Mouse (Mus musculus): ENCODE measurements at regions not wholly inside any gene's neighbourhood (a gene's known extent, or its start where the extent isn't known, plus 50 kb on each side); places are given as distances from the start of the nearest gene placed in this dataset.

DNA sequence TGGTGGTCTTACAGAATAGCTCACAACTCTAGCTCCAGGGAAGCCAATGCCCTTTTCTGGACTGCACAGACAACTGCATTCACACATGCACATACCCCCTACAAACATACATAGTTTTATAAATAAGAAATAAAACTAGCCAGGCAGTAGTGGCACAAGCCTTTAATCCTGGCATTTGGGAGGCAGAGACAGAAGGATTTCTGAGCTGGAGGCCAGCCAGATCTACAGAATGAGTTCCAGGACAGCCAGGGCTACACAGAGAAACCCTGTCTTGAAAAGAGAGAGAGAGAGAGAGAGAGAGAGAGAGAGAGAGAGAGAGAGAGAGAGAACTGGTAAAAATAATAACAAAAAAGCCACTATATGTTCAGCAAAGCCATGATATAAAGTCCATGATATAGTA lies 143.5 kb upstream of the Tbl1x start:
- Histone ChIP-seq H3K27me3 (ENCODE audit: control insufficient read depth, insufficient read depth, low read length) (no peaks in the 10 kb centered on the region), H3K36me3 (ENCODE audit: control insufficient read depth, insufficient read depth, low read length) (no peaks in the 10 kb centered on the region), H3K27ac (ENCODE audit: control insufficient read depth, insufficient read depth, low read length) (no peak overlapping the region), H3K4me3 (ENCODE audit: control insufficient read depth, insufficient read depth, low read length) (no peak overlapping the region), H3K4me1 (replicated peaks; ENCODE audit: control insufficient read depth, insufficient read depth, low read length) (no peaks in the 10 kb centered on the region)
- no peak for DNase-seq
- TF ChIP-seq POLR2A (IDR thresholded peaks at IDR 0.05; ENCODE audit: control insufficient read depth, extremely low read depth, insufficient read depth, low read length, poor library complexity), result no peak
- no peak for TF ChIP-seq CTCF (IDR thresholded peaks at IDR 0.05; ENCODE audit: borderline replicate concordance, control insufficient read depth, extremely low read depth, insufficient read depth, low read length, poor library complexity)

DNA sequence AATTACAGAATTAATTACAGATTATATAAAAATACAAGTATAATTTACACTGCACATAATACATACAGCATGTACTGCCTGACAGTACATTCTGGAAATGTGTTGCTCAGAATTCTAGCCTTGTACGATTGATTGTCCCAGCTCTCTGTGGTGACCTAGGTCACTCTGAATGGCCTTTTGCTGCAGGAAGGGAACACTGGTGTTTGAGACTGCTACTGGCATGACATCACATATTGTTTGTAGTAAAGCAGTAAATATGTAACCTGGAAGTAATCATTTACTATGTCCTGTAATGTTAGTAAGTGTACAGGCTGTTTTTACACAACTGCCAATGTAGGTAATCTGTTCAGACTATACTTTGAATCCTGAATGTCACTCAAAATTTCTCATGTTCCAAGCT lies 123.5 kb upstream of the Tbl1x start:
- Histone ChIP-seq H3K4me1 (replicated peaks; ENCODE audit: control insufficient read depth, insufficient read depth, low read length) (no peaks in the 10 kb centered on the region), H3K27me3 (ENCODE audit: control insufficient read depth, insufficient read depth, low read length) (no peaks in the 10 kb centered on the region), H3K4me3 (ENCODE audit: control insufficient read depth, insufficient read depth, low read length) (no peak overlapping the region), H3K27ac (ENCODE audit: control insufficient read depth, insufficient read depth, low read length) (no peak overlapping the region), H3K36me3 (ENCODE audit: control insufficient read depth, insufficient read depth, low read length) (no peaks in the 10 kb centered on the region)
- TF ChIP-seq POLR2A (IDR thresholded peaks at IDR 0.05; ENCODE audit: control insufficient read depth, extremely low read depth, insufficient read depth, low read length, poor library complexity), result no peak
- TF ChIP-seq CTCF (IDR thresholded peaks at IDR 0.05; ENCODE audit: borderline replicate concordance, control insufficient read depth, extremely low read depth, insufficient read depth, low read length, poor library complexity), result no peak
- DNase-seq, result no peak
- WGBS, result 100% methylated on average over 1 of the region's 1 CpGs

DNA sequence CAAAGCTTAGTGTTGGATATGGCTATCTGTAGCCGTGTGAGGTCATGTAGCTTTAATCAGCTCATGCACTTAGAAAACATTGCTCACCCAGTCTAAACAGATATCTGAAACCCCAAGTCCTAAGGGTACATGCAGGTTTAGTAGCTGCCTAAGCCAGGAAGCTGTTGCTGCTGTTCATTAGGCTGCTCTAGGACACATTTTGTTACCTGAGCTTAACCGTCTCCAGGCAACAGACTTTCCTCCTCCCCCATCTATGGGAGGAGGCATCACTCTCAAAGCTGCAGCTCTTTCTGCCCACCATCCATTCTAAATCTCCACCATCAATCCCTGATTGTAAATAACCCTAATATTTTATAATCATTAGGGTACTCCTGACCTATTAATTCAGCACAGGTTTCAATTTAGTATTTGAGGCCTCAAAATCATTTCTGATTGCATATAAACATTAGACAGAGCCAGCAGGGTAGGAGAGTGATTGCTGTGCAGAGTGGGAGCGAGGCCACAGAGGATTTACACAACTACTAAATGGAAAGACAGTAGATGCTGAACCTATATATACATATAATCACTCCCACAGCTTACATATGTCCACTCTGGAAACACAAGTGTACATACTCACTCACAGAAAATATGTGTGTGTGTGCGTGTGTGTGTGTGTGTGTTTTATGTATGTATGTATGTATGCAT lies 118.9 kb upstream of the Tbl1x start:
- TF ChIP-seq CTCF (IDR thresholded peaks at IDR 0.05; ENCODE audit: borderline replicate concordance, control insufficient read depth, extremely low read depth, insufficient read depth, low read length, poor library complexity) (no peak), POLR2A (IDR thresholded peaks at IDR 0.05; ENCODE audit: control insufficient read depth, extremely low read depth, insufficient read depth, low read length, poor library complexity) (no peak)
- Histone ChIP-seq H3K36me3 (ENCODE audit: control insufficient read depth, insufficient read depth, low read length) (no peaks in the 10 kb centered on the region), H3K27me3 (ENCODE audit: control insufficient read depth, insufficient read depth, low read length) (no peaks in the 10 kb centered on the region), H3K4me3 (ENCODE audit: control insufficient read depth, insufficient read depth, low read length) (no peak overlapping the region), H3K27ac (ENCODE audit: control insufficient read depth, insufficient read depth, low read length) (no peak overlapping the region), H3K4me1 (replicated peaks; ENCODE audit: control insufficient read depth, insufficient read depth, low read length) (no peaks in the 10 kb centered on the region)
- DNase-seq, result no peak
- WGBS, result 94% methylated on average over 4 of the region's 4 CpGs

DNA sequence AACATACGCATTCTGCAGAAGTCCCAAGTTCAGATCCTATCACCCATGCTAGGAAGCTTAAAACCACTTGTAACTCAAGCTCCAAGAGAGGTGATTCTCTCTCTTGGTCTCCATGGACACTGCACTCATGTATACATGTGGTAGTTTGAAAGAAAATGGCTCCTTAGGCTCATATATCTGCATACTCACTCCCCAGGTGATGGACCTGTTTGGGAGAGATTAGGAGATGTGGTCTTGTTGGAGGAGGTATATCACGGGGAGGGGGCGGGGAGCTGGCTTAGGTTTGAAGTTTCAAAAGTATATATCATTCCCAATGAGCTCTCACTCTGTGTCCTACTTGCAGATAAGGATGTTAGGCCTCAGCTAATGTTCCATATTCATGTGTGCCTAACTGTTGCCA lies 103.9 kb upstream of the Tbl1x start:
- TF ChIP-seq CTCF (IDR thresholded peaks at IDR 0.05; ENCODE audit: borderline replicate concordance, control insufficient read depth, extremely low read depth, insufficient read depth, low read length, poor library complexity), result no peak
- no peak for TF ChIP-seq POLR2A (IDR thresholded peaks at IDR 0.05; ENCODE audit: control insufficient read depth, extremely low read depth, insufficient read depth, low read length, poor library complexity)
- 91% methylated on average over 3 of the region's 3 CpGs for WGBS

DNA sequence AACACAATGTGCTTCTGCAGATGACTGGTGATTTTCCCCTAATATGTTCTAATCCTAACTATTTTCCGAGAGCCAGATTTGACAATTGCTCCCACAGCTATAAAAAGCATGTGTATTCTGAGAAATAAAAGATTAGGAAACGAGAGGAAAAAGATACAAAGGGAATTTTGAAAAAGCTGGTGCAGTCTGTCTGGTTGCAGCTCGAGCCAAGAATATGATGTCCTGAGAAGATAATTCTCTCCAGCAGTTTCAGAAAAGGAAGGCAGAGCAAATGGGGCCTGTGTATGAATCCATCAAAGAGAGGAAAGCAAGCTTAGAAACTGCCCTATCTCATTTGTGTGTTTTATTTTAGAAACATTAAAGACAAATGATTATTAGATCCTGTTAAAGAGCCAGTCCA lies 102.9 kb upstream of the Tbl1x start:
- H3K27me3 ChIP-seq (ENCODE audit: control insufficient read depth, insufficient read depth, low read length), result no peaks in the 10 kb centered on the region
- no peak for DNase-seq
- no peak overlapping the region for H3K4me3 ChIP-seq (ENCODE audit: control insufficient read depth, insufficient read depth, low read length)
- 89% methylated on average over 3 of the region's 3 CpGs for WGBS
- TF ChIP-seq POLR2A (IDR thresholded peaks at IDR 0.05; ENCODE audit: control insufficient read depth, extremely low read depth, insufficient read depth, low read length, poor library complexity) (no peak), CTCF (IDR thresholded peaks at IDR 0.05; ENCODE audit: borderline replicate concordance, control insufficient read depth, extremely low read depth, insufficient read depth, low read length, poor library complexity) (no peak)
- no peaks in the 10 kb centered on the region for H3K4me1 ChIP-seq (replicated peaks; ENCODE audit: control insufficient read depth, insufficient read depth, low read length)
- H3K36me3 ChIP-seq (ENCODE audit: control insufficient read depth, insufficient read depth, low read length), result no peaks in the 10 kb centered on the region
- no peak overlapping the region for H3K27ac ChIP-seq (ENCODE audit: control insufficient read depth, insufficient read depth, low read length)

More for the DNA sequence above, 103.9 kb upstream of the Tbl1x start:
- H3K4me3 ChIP-seq (ENCODE audit: control insufficient read depth, insufficient read depth, low read length), result no peak overlapping the region
- H3K4me1 ChIP-seq (replicated peaks; ENCODE audit: control insufficient read depth, insufficient read depth, low read length), result no peaks in the 10 kb centered on the region
- no peaks in the 10 kb centered on the region for H3K36me3 ChIP-seq (ENCODE audit: control insufficient read depth, insufficient read depth, low read length)
- no peaks in the 10 kb centered on the region for H3K27me3 ChIP-seq (ENCODE audit: control insufficient read depth, insufficient read depth, low read length)
- no peak overlapping the region for H3K27ac ChIP-seq (ENCODE audit: control insufficient read depth, insufficient read depth, low read length)
- DNase-seq, result no peak

DNA sequence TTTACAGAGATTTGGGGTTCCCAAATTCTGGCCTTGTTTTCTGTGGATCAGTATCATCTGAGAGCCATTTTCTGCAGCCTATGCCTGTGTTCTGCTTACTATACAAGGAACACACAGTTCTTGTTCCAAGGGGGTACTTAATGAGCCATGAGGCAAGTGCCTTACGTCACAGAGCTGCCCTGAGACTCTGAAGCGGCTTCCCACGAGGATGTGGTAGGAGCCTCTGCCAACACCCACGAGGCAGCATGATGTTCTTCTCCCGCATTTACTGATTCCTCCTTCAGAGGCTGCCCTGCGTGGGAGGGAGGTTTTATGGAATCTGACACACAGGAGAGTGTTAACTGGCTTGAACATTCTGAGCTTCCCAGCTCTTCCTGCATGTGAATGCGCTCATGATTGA lies 101.4 kb upstream of the Tbl1x start:
- Histone ChIP-seq H3K27ac (ENCODE audit: control insufficient read depth, insufficient read depth, low read length) (no peak overlapping the region), H3K4me3 (ENCODE audit: control insufficient read depth, insufficient read depth, low read length) (no peak overlapping the region), H3K36me3 (ENCODE audit: control insufficient read depth, insufficient read depth, low read length) (no peaks in the 10 kb centered on the region), H3K4me1 (replicated peaks; ENCODE audit: control insufficient read depth, insufficient read depth, low read length) (no peaks in the 10 kb centered on the region), H3K27me3 (ENCODE audit: control insufficient read depth, insufficient read depth, low read length) (no peaks in the 10 kb centered on the region)
- 71% methylated on average over 7 of the region's 7 CpGs for WGBS
- DNase-seq, result no peak
- TF ChIP-seq CTCF (IDR thresholded peaks at IDR 0.05; ENCODE audit: borderline replicate concordance, control insufficient read depth, extremely low read depth, insufficient read depth, low read length, poor library complexity), result no peak
- no peak for TF ChIP-seq POLR2A (IDR thresholded peaks at IDR 0.05; ENCODE audit: control insufficient read depth, extremely low read depth, insufficient read depth, low read length, poor library complexity)

DNA sequence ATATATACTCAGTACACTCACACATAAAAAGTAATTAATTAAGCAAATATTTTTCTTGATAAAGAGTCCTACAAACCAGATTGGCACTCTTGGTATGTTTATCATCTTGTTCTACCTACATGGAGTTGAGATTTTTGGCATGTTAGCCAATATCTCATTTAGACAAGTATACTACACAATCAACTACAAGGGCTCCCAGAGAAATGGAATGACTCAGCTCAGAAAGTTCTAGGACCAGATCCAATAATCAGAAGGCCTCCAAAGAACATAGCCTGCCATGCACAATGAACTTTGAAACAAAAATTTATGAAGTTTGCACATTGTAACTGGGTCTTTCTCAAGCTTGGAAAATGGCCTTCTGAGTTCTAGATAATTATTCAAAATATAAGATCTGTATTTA lies 100.0 kb upstream of the Tbl1x start:
- H3K27me3 ChIP-seq (ENCODE audit: control insufficient read depth, insufficient read depth, low read length), result no peaks in the 10 kb centered on the region
- no peak for TF ChIP-seq POLR2A (IDR thresholded peaks at IDR 0.05; ENCODE audit: control insufficient read depth, extremely low read depth, insufficient read depth, low read length, poor library complexity)
- TF ChIP-seq CTCF (IDR thresholded peaks at IDR 0.05; ENCODE audit: borderline replicate concordance, control insufficient read depth, extremely low read depth, insufficient read depth, low read length, poor library complexity), result no peak
- no peaks in the 10 kb centered on the region for H3K4me1 ChIP-seq (replicated peaks; ENCODE audit: control insufficient read depth, insufficient read depth, low read length)
- no peaks in the 10 kb centered on the region for H3K36me3 ChIP-seq (ENCODE audit: control insufficient read depth, insufficient read depth, low read length)
- DNase-seq, result no peak
- no peak overlapping the region for H3K4me3 ChIP-seq (ENCODE audit: control insufficient read depth, insufficient read depth, low read length)
- no peak overlapping the region for H3K27ac ChIP-seq (ENCODE audit: control insufficient read depth, insufficient read depth, low read length)
